Mouse (Mus musculus) thymus, postnatal 4 days (tissue): ENCODE results near the gene Tmem125.
"Not testable (repeated sequence)": the region's sequence is repeated elsewhere in the genome, so short reads cannot be mapped to it uniquely, and the experiment has no call there.

Experiments used
- DNase-seq: peaks from one replicate; pipeline ENCODE4 v3.0.0; 2021

Gene Tmem125

DNA sequence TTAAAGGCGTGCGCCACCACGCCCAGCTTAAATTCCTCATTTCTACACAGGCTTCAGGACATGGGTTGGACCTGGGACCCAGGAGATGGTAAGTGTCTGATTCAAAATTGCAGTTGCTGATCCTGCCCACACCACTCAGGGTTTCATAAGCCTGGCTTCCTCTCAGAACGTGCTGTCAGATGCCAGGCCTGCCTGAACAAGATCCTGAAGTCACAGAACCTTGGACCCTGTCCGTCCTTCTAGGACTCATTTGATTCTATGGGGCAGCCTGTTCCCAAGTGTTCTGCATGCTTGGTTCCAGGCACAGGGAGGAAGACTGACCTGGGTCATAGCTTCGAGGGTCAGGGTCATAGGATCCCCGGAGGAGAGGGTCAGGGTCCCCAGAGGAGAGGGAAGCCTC is 10.2 kb downstream of the Tmem125 start:
- DNase-seq, result no peak

DNA sequence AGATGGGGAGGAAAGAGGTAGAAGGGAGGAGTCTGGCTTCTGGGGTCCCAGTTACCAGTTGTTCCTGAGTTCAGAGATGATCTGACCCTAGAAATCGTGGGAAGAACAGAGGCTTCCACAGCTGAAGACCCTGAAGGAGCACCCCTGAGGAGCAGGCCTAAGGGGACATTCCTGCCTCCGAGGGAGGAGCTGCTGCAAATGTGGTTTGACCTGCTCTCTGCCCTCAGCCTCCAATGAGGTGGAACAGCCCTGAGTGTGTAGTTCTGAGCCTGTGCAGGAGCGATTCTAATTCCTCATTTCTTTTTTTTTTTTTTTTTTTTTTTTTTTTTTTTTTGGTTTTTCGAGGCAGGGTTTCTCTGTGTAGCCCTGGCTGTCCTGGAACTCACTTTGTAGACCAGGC is 10.7 kb downstream of the Tmem125 start:
- no peak for DNase-seq

DNA sequence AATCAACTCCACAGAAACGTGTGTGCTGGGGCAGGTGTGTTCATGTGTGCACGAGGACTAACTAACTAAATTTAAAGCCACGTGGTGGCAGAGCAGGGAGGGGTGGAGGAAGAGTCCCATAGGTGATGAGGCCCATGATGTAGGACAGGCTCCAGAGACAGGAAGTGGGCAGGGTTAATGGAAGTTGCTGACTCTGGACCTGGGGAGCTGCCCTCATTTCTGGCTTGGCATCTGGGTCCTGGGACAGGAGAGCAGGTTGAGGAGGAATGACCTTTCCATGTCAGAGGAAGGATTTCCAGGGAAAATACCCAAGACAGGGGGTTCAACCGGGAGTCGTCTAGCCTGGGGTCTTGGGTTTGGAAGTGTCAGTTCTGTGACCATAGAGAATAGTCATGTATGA is 11.2 kb downstream of the Tmem125 start:
- no peak for DNase-seq

DNA sequence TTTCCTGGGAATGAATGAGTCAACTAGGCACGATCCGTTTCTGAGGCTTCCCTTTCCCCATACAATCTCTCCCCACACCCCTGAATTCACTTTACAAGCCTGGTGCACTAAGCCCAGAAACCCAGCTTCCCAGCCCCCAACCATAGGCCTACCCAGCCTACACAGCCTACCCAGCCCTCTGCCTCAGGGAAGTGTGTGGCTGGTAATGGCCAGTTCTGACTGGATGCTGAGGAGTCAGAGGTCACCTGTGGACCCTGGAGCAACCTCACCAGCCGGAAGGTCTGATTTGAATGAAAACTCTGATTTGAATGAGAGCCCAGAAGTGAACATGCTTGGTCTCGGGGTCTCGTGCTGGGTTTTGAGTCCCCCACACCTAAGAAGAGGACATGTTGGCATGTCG is 16.1 kb downstream of the Tmem125 start:
- DNase-seq, result no peak

DNA sequence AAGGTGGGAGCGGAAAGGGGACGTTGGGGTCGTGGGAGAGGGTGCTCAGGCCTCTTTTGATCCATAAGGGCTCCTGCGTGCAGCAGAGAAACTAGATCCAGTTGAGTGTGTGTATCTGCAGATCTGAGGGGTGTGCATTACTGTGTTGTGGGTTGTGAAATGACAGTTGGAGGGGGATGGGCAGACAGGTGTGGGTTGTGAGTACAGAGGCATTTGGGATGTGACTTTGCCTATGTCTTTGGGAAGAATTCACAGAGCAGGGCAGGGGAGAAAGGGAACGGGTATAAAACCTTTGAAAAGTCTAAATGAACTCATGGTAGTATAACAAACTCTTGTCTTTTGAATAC is 16.5 kb downstream of the Tmem125 start:
- no peak for DNase-seq

DNA sequence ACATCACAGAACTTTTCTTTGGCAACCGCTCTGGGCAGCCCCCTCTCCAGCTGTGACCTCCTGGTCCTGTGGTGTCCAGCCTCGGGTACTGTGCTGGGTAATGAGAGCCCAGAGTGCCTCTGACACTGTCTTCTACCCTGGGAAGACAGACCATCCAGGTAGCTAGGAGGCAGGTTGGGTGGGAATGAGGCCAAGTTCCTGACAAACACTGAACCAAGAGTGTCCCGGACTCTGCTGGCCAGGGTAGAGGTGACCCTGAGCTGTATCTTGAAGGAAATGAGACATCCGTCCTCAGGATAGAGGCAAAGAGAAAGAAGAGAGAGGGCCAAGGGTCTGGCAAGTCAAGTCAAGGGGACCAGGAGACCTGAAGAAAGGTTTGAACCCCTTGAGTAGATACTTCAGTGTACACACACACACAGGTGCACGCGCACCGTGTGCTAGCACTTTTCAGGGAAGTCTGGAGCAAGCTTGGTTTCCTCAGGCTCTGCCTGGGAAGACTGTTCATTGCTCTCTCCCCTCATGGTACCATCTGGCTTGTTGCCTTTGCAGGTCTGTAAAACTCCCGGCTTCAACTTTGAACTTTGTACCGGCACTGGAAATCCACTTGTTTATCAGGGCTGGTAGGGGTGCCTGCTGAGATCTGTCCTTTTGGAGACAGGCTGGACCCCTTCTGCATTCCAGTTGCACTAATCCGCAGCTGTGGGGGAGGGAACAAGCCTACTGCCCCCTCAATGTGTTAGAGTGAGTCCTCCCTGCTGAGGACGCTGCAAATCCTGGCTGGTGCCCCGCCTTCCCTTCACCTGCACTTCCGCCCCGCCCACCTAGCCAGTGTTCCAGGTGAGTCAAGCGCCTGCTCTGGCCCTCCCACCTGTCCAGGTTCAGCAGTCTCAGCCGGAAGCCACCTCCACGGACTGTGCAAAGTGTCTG is 17.2 kb downstream of the Tmem125 start, which contains the start of gene 2610528J11Rik:
2610528J11Rik (plus strand) TSS at position 592 of the 927 bp plus-strand sequence.
- DNase-seq, result peak; percentile 38

DNA sequence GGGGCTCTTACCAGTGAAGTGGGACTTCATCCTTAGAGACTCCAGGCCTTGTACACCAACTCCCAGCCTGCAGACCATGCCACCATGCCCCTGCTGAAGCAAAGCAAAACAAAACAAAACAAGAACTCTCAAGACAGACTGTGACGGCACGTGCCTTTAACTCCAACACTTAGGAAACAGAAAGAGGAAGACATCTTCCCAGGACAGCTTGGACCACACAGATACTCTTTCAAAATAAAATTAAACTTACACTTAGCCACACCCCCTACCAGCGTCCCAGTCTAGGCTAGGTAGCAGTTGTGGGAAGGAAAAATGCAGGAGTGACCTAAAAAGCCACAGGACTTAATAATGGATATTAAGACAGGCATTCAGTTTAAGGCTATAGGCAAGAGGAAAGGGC is 18.1 kb downstream of the Tmem125 start:
- no peak for DNase-seq

DNA sequence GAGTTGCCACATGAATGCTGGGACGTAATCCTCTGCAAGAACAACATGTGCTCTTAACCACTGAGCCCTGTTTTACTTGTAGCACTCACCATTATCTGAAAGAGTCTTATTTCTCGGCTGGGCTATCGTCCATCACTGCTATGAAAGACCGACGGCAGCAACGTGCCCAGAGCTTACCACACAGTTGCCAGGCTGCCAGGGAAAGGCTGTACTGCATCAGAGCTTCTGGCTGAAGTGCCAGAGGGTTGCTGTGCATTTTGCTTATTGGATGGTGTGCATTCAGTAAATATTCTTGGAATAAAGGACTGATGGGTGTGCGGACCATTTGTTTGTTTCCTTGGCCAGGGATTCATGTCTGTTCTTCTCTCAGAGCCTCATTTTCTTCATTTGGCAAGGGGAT is 19.9 kb downstream of the Tmem125 start:
- no peak for DNase-seq

DNA sequence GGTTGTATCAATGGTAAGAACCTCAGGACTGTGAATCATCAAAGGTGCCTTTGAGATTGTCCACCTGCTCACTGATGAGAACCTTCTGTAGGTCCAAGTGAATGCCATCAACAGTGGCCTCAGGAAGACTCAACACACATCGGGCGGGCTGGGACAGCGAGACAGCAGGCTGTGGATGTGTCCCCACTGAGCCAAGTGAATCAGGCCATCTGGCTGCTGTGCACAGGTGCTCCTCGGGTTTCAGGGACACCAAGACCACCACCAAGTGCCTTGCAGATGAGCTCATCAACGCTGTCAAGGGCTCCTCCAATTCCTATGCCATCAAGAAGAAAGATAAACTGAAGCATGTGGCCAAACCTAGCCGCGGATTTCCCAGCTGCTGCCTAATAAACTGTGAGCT is 21.6 kb downstream of the Tmem125 start:
- no peak for DNase-seq

DNA sequence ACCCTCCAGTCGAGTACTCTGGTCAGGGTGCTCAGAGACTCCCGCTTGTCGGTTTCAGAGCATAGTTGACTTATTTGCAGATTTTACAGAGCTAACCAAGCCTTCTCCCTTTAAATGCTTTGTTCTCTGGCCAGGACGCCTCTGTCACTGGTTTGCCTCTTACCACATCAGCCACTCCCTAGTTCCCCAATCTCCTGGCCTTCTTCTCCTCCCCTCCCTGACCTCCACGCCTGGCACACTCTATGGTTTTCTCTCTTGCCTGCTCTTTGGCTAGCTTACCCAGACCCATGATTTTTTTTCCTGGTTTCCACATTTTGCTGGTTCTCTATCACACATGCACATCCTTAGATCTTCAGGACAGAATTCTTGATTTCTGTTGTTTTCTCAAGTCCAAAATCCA is 25.6 kb downstream of the Tmem125 start:
- no peak for DNase-seq

DNA sequence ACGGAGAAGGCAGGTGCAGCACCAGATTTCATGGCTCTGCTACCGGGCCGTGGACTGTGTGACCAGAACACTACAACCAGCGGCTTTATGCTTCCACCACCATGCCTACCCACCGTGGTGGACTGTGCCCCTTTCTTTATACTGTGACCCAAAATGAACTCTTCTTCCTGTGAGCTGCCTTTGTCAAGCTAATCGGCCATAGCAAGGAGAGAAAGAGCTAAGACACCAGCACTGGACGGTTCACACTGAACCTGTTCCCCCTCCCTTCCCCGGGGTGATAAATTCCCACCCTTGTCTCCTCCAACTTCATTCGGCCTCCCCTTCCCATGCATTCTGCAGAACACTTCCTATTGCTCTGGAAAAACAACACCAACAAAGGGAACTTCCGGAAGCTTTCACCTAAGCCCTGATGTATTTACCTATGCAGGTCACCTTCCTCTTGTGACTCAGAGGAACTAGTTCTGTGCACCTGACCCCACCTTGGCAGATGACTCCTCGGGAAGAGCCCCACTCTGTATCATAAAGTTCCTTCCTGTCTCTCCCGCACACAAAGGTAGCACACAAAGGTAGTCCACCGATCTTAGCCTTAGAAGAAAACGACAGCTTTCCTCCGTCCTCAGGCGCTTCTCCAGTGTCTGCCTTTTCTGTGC is 26.2 kb downstream of the Tmem125 start:
- no peak for DNase-seq

DNA sequence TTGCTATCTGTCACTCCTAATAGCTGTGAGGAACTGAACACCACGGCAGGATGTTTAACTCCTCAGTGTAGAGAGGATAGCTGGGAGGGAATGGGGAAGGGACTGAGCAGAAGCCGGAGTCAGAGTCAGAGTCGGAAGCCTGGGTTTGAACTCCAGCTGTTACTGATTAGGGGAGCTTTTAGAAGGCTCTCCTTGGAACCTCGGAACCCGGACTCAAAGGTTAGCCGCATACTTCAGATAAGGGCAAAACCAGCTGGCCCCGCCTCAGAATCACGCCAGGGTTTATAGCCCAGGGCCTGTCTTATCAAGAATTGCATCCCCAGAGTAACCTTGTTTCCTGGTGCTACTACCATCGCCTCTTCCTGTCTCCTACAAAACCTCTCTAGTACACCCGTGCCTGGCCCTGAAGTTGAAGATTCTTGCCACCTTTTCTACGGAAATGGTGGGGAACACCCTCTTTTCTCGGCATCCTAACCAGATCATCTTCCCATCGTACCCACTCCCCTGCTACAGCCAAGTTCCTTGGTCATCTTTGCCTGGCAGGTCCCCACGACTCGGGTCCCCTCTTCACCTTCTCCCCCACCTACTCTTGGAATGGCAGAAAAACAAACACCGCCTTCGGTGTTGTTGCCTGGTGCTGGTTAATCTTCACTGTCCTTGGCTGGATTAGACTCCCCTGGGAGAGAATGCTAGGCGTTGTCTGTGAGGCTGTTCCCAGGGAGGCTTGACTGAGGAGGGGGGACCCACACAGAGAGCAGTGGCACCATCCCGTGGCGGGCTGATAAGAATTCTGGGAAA is 26.9 kb downstream of the Tmem125 start:
- DNase-seq, result no peak

DNA sequence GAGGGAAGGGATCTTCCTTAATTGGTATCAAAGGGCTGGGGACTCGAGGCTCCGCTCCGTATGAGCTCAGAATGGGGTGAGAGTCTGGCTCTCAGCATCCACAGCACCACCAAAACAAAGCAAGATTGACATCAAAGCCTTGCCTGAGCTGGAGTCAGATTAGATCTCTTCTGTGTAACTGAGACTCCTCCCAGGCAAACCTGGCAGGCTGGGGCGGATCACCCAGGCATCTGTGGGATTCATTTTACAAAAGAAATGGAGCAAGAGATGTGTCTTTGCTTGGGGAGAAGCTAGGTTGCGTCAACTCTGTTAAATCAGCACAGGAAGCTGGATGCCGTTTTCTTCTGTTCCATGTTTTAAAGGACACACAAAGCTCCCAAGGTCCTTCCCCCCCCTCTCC is 34.8 kb downstream of the Tmem125 start:
- DNase-seq, result peak; percentile 30

DNA sequence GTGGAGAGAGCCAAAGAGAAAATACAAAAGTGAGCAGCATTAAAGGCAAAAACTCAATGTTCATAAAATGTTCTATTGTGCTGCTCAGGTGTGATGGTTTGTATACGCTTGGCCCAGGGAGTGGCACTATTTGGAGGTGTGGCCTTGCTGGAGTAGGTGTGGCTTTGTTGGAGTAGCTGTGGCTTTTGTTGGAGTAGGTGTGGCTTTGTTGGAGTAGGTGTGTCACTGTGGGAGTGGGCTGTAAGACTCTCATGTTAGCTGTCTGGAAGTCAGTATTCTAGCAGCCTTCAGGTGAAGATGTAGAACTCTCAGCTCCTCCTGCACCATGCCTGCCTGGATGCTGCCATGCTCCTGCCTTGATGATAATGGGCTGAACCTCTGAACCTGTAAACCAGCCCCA is 36.7 kb downstream of the Tmem125 start:
- not testable (repeated sequence) for DNase-seq

DNA sequence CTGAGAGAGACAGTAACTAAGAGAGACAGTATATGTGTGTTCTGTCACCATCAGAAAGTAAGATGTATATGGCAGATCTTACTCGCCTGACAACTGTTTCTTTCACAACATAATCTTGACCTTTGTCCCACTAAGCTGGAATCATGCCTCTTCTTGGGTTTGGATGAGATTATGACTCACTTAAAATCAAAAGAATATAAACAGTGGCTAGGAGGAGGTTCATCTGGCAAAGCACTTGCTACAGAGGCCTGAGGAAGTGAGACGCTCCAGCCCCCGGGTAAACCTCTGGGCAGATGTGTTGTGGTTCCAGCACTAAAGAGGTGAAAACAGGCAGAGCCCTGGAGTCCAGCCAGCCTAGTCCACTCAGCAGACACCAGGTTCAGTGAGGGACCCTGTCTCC is 38.3 kb downstream of the Tmem125 start:
- no peak for DNase-seq

DNA sequence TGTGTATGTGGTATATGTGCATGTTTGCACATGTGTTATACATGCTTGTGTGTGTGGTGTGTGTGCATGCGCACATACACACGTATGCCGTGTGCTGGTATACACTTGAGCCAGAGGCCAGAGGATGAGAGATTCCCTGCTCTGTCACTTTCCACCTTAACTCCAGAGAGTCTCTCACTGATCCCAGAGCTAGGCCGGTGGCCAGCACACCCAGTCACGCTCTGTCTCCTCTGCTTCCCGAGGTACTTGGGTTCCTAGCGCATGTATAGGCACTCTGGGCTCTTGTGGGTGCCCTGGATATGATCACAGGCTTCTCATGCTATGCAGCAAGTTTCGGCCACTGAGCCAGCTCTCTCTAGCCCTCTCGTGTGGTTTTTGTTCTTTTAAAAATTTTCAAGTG is 43.1 kb downstream of the Tmem125 start:
- no peak for DNase-seq

DNA sequence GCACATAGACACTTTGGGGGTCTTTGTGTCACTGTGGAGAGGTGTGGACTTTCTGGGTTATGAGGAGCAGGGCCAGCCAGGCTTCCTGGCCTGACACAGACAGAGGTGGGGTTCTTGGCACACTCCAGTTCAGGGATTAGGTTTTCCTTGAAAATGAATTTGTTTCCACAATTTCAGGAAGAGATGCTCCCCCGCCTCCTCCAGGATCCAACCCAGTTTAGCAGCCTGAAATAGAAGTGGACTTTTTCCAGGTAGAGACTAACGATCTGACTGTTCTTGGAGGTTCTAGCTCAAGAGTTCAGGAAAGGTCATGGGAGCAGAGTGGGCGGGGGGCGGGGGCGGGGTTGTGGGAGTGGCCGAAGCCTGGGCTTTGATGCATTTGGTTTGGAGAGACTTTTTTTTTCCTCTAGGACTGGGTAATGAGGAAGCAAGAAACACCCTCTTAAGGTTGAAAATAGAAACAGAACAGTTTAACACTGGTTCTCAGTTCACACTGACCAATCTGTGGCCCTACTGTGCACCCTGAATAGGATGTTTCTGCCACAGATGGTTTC is 43.6 kb downstream of the Tmem125 start:
- no peak for DNase-seq
